Mouse (Mus musculus) skeletal muscle tissue, postnatal 0 days (tissue): Measurements from ENCODE around the gene Tbcd. TPM values are rescaled to one million over a fixed set of nuclear protein-coding genes. Genes with fewer than 3 reads are reported as not detected.

Experiments
- polyA plus RNA-seq: library from polyadenylated mRNA; unstranded; fragments of >200 nt; fragmentation: Nextera tagmentation; extraction: Ambion mirVana; gene quantifications from 2 replicates; pipeline ENCODE4 v1.2.1, GENCODE M21; 2015

Tbcd gene
- polyA plus RNA-seq: 14.2 TPM in 2 replicates

DNA sequence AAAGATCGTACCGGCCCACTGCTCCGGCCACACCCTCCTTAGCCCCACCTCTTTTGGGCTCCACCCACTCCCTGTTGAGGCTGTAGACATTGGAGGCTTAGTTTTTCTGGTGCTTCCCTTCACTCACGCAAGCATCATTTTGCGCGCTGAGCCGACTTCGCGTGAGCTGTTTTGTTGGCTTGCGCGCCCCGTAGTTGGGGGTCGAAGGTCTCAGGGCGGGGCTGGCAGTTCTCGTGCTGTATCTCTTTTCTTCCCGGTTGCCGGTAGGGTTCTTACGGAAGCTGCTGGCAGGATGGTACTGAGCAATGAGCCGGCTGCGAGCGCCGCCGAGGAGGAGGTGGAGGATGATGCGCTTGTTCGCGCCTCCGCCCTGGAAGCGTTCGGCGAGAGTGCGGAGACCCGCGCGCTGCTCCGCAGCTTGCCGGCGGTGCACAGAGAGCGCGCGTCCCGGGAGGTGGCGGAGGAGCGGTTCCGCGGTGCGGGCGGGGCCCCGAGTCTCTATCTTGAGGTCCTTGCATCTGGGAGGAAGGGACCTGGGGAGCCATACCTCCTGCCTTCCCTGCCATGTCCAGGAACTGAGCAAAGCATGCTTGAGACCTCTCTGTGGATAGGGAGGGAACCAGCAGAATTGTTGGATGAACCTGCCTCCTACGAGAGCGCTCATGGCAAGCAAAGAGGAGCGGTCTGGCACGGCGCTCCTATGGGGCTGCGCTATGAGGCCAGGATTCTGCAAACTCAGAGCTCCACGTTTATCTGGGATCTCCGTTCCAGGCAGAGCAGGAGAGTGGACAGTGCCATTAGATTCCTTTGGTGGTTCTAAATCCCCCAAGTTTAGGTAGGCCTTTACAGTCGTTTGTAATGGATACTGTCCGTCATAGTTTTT is at the start of gene Tbcd:
Gene Tbcd (plus strand): TSS at position 197 of the 883 bp plus-strand sequence.

GRCm38 (mm10) chr11:121420830-121421552 is 30.8 kb upstream of the Tbcd start, which contains the start of gene Fn3krp:
Fn3krp (plus strand) TSS chr11:121421401.

DNA sequence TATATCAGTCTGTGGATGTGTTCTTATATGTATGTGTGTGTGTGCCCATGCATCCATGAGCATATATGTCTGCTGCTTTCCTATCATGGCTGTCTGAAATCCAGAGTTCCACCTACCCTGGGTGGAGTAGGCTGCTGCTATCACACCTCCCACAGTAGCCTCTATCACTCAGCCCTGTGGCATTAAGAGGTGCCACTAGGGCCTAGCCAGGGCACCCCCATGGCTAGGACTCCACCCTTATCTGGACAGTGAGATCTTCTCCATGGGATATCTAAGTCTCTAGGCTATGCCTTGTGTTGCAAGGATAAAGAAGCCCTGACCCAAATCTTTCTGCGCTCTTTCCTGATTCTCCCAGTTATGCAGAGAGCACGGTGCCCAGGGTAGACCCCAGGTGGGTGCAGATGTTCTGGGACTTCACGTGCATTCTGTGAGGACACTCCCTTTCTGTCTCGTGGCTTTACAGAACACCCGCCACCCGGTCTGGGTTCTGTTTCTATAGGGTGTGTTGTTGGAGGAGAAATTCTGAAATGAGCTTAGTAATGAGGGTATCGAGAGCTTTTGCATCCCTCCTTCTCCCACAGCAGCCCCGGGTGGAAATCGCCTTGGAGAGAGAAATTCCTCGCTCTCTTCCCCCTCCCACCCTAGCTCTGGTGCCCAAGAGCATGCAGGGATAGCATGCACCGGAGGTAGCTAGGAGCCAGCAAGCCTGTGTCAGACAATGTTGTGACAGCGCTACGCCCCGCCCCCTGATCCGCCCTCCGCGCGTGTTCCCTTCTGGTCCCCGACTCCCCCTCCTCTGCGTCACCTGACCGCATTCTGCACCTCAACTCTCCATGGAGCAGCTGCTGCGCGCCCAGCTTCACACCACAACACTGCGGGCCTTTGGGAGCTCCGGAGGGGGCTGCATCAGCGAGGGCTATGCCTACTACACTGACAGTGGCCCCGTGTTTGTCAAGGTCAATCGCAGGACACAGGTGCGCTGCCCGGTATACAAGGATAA is 17.3 kb upstream of the Tbcd start, which contains the start of gene Fn3k:
Gene Fn3k (plus strand): TSS at position 758 of the 1,000 bp plus-strand sequence.

DNA sequence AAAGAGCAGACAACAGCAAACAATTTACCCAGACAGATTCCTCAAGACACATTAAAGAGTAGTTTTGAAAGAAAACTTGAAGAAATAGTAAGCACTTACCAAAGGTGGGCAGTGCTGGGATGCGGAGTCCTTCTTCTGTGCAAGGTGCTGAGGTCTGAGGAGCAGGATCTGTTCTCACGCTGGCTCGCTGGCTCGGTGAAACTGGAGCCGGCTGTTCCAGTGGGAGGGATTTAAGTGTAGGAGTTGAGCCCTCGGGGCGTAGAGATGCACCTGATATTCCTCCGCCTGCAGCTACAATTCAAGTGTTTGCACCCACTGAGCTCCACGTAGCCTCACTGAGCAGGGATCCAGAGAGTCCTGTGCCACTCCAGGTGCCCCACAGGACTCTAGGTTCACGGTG is 67.4 kb downstream of the Tbcd start, which contains the start of gene Zfp750:
Gene Zfp750 (minus strand): TSS at position 203 of the 400 bp plus-strand sequence.

Other genes with a start within 250 kb of the Tbcd start
- gene Hexdc, start 247.5 kb upstream of the Tbcd start, polyA plus RNA-seq: 5.0 and 5.6 TPM in 2 replicates
- gene Ogfod3, start 247.2 kb upstream of the Tbcd start, polyA plus RNA-seq: 22.1 and 23.6 TPM in 2 replicates
- gene Cybc1, start 222.6 kb upstream of the Tbcd start, polyA plus RNA-seq: 9.3 and 12.4 TPM in 2 replicates
- gene Narf, start 214.7 kb upstream of the Tbcd start, polyA plus RNA-seq: 20.4 and 23.9 TPM in 2 replicates
- 3.8 and 4.1 TPM in 2 replicates for gene Foxk2, start 192.0 kb upstream of the Tbcd start, polyA plus RNA-seq
- 54.1 and 57.8 TPM in 2 replicates for gene Wdr45b, start 97.5 kb upstream of the Tbcd start, polyA plus RNA-seq
- 101 and 105 TPM in 2 replicates for gene Rab40b, start 63.7 kb upstream of the Tbcd start, polyA plus RNA-seq
- gene Fn3krp, start 30.5 kb upstream of the Tbcd start, polyA plus RNA-seq: 6.3 and 6.8 TPM in 2 replicates
- 17.0 and 17.3 TPM in 2 replicates for gene Fn3k, start 17.0 kb upstream of the Tbcd start, polyA plus RNA-seq
- 0.05 and 0.66 TPM in 2 replicates for gene Zfp750, start 67.4 kb downstream of the Tbcd start, polyA plus RNA-seq
- 3.4 and 3.5 TPM in 2 replicates for gene B3gntl1, start 221.2 kb downstream of the Tbcd start, polyA plus RNA-seq
- gene Metrnl, start 249.6 kb downstream of the Tbcd start, polyA plus RNA-seq: 9.5 and 14.8 TPM in 2 replicates